Mouse (Mus musculus) stomach, embryonic 16.5 days (tissue): ENCODE results near the gene Prkcd. TPM values are rescaled to one million over a fixed set of nuclear protein-coding genes. Genes with fewer than 3 reads are reported as not detected.

Source experiments
- ATAC-seq: fragments of 200-750 bp; cut with Nextera tagmentation; 2 replicates; pipeline ENCODE4 v1.8.0; 2017; ENCODE audit warnings: moderate number of reproducible peaks, moderate TSS enrichment; ENCODE audit not compliant: insufficient read depth, low FRiP score
- H3K27ac ChIP-seq: fragments of 300-500 bp; sonication (generic); 2 replicates; pipeline ENCODE4 v1.5.1; 2014; ENCODE audit warnings: low read length
- H3K27me3 ChIP-seq: fragments of 300-500 bp; sonication (generic); 2 replicates; pipeline ENCODE4 v1.6.1; 2014; ENCODE audit warnings: low read length, control low read depth, mixed read lengths; ENCODE audit not compliant: control insufficient read depth, insufficient read depth
- H3K36me3 ChIP-seq: fragments of 300-500 bp; sonication (generic); 2 replicates; pipeline ENCODE4 v1.6.1; 2014; ENCODE audit warnings: low read length; ENCODE audit not compliant: control insufficient read depth, insufficient read depth
- H3K4me1 ChIP-seq: fragments of 300-500 bp; sonication (generic); 2 replicates; pipeline ENCODE4 v1.6.1; 2014; ENCODE audit warnings: low read length, control low read depth, mixed read lengths; ENCODE audit not compliant: control insufficient read depth, insufficient read depth
- H3K4me2 ChIP-seq: fragments of 300-500 bp; sonication (generic); 2 replicates; pipeline ENCODE4 v1.6.1; 2014; ENCODE audit warnings: low read depth, low read length, mixed read lengths
- H3K4me3 ChIP-seq: fragments of 300-500 bp; sonication (generic); replicated peaks from 2 replicates; pipeline ENCODE4 v1.5.1; 2014; ENCODE audit warnings: mild to moderate bottlenecking, low read length
- H3K9ac ChIP-seq: fragments of 300-500 bp; sonication (generic); 2 replicates; pipeline ENCODE4 v1.6.1; 2014; ENCODE audit warnings: low read length
- H3K9me3 ChIP-seq: fragments of 300-500 bp; sonication (generic); replicated peaks from 2 replicates; pipeline ENCODE4 v1.6.1; 2016; ENCODE audit warnings: low read length, control low read depth; ENCODE audit not compliant: control insufficient read depth
- WGBS: fragments of 180-500 bp; shearing (Covaris S2); extraction: QIAGEN DNeasy Blood & Tissue Kit; methylation state at CpG from one replicate; pipeline ENCODE4 v1.1.7; 2014; 5-methylcytosine and 5-hydroxymethylcytosine counted together
- polyA plus RNA-seq: library from polyadenylated mRNA; unstranded; fragments of >200 nt; fragmentation: Nextera tagmentation; extraction: Ambion mirVana; gene quantifications from 2 replicates; pipeline ENCODE4 v1.2.1, GENCODE M21; 2015

Prkcd gene
- 54.8 and 56.5 TPM in 2 replicates for polyA plus RNA-seq

DNA sequence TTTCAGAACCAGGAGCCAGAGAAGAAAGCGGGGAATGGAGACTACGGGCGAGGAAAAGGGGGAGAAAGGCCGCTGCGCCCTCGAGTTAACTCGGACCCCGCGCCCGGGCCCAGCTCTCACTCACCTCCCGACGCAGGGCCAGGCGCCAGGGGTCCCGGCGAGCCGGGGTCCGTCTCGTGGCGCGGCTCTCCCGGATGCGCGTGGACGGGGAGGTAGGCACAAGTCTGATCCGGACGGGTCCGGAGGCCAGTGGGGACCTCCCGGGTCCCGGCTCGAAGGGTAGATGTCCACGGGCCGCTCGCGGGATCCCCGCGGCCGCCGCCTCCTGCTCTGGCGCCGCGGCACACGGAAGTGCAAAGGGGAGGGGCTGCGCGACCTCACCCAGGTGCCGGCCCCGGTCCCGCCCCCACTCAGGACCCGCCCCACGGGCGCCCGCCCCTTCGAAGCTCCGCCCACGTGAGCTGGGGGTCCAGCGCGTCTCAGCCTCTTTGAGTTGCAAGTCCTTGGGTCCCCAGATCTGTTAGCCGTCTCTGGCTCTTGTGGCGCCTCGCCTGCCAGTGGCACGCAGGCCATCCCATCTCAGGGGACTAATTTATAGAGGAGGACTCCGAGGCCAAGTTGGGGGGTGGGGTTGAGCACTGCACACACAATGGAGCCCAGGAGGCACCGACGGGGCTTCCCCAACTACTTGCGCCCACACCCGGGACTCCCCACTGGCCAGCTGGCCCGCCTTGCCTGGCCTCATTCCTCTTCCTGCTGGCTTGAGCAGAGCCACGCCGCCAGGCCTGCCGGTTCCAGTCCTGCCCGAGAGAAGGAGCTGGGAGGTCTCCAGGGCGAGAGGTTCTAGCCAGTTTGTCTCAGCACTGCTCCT, at the start of gene Prkcd:
Gene Prkcd (minus strand): TSS at position 355 of the 871 bp plus-strand sequence.
- peak within 1 kb of the TSS; percentile 85 for H3K4me2 ChIP-seq
- peak within 1 kb of the TSS; percentile 89 for H3K4me3 ChIP-seq
- ATAC-seq: peak; percentile 86
- under 1% methylated on average over 70 of the region's 71 CpGs for WGBS
- H3K27me3 ChIP-seq: no peaks in the 10 kb centered on the region
- peak within 1 kb of the TSS; percentile 89 for H3K9ac ChIP-seq
- peaks cover 33% of the 10 kb centered on the region for H3K4me1 ChIP-seq
- no peaks in the 10 kb centered on the region for H3K36me3 ChIP-seq
- peak within 1 kb of the TSS; percentile 88 for H3K27ac ChIP-seq
- no peaks in the 10 kb centered on the region for H3K9me3 ChIP-seq

DNA sequence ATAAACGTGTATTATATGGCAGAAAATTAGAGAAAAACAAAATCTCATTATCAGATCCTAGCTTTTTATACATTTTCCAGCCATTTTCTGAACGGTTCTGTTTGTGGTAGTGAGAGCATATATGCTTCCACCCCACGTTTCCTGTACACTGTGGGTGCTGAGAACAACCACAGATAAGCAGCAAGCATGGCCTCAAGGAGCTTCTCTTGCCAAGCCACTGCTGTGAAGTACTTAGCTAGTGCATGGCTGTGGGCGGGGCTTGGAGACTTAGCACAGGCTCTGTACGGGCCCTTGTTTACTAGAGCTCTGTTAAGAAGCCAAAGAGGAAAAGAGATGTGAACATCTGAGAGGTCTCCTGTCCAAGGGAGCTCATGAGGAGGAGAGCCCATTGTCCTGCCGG, 48.9 kb upstream of the Prkcd start:
- ATAC-seq: no peak
- no peak overlapping the region for H3K4me3 ChIP-seq
- H3K9me3 ChIP-seq: no peaks in the 10 kb centered on the region
- no peak overlapping the region for H3K4me2 ChIP-seq
- no peaks in the 10 kb centered on the region for H3K4me1 ChIP-seq
- no peak overlapping the region for H3K9ac ChIP-seq
- no peaks in the 10 kb centered on the region for H3K27me3 ChIP-seq
- 71% methylated on average over 6 of the region's 6 CpGs for WGBS
- H3K27ac ChIP-seq: no peak overlapping the region
- peaks cover 6% of the 10 kb centered on the region; the same call in 1 of the 2 replicates for H3K36me3 ChIP-seq

DNA sequence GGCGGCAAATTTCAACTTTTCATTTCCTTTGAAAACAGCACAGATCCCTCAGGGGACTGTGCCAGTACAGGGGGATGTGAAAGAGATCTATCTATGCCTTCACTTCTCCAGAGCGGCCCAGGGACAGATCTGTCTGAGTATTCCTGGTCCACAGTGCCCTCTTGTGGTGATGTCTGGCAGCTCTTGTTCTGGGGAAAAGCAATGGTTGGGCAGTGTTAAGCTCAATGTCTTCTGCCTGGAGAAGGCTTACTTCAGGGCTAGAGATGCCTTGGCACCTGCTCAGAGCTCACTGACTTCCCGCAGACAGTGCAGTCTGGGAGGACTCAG, 45.9 kb upstream of the Prkcd start:
- no peak overlapping the region for H3K9ac ChIP-seq
- H3K4me3 ChIP-seq: no peak overlapping the region
- no peaks in the 10 kb centered on the region for H3K9me3 ChIP-seq
- 7% methylated on average over 3 of the region's 3 CpGs for WGBS
- H3K4me2 ChIP-seq: no peak overlapping the region
- no peaks in the 10 kb centered on the region for H3K4me1 ChIP-seq
- no peaks in the 10 kb centered on the region for H3K27me3 ChIP-seq
- ATAC-seq: peak; percentile 89
- peaks cover 7% of the 10 kb centered on the region for H3K36me3 ChIP-seq
- no peak overlapping the region for H3K27ac ChIP-seq

DNA sequence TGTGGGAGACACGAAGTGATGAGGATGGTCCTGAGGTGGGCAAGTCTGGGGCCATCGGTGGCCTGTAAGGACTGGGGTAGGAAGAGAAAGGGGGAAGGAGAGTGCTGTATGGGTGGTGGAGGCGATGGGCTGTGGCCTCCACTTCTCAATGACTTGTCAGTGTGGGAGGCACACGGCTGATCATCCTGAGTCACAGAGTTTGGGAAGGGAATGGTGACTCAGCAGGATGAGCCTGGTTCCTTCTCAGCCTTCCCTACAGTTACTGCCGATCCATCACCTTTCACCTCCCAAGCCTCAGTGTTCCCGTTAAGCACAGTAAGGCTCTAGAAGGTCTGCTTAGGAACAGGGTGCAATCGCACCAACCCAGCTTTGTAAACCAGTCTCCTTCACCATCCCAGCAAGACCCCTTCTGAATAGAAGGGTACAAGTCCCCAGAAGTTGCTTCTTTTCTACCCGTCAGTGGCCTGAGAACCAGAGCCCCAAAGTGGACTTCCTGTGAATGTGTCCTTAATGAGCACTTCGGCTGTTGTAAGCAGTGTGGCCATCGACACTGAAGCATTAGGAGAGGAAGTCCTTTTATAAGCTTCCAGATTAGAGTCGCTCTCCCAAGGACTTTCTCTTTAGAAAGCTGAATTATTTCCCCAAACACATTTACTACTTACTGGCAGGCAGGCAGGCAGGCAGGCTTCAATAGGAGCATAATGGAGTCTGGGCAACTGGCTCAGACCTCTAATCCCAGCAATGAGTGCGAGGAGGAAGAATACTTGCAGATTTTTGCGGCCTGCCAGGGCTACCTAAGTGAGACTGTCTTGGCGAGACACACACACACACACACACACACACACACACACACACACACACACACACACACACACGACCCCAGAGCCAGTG, 45.3 kb upstream of the Prkcd start:
- WGBS: 68% methylated on average over 15 of the region's 15 CpGs
- Histone ChIP-seq H3K4me1 (no peaks in the 10 kb centered on the region), H3K27ac (no peak overlapping the region; the same call in 1 of the 2 replicates), H3K9me3 (no peaks in the 10 kb centered on the region), H3K4me3 (no peak overlapping the region), H3K9ac (0 out of 2 replicates have a peak overlapping the region, but pooled peaks have one; percentile 11), H3K27me3 (no peaks in the 10 kb centered on the region), H3K4me2 (no peak overlapping the region), H3K36me3 (peaks cover 8% of the 10 kb centered on the region)
- ATAC-seq: no peak

DNA sequence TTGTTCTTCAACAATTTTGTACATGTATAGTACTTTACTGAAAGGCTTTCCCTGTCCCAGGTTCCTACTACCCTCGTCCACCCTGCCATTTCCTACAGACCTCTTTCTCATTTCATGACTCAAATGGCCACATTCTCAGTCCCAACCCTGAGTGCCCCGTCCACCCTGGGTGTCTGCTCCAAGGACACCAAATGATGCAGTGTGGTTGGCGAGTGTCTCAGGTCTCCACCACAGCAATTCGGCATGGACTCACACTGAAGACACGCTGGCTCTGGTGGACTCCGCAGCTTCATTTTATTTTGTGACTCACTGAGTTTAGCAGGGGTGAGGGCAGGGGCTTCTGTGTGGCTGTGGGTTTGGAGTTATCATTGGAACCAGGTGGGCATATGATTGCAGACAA, 44.2 kb upstream of the Prkcd start:
- WGBS: 91% methylated on average over 6 of the region's 6 CpGs
- H3K9me3 ChIP-seq: no peaks in the 10 kb centered on the region
- H3K9ac ChIP-seq: no peak overlapping the region
- ATAC-seq: no peak
- H3K4me3 ChIP-seq: no peak overlapping the region
- no peak overlapping the region for H3K27ac ChIP-seq
- no peak overlapping the region for H3K4me2 ChIP-seq
- H3K4me1 ChIP-seq: no peaks in the 10 kb centered on the region
- H3K27me3 ChIP-seq: no peaks in the 10 kb centered on the region
- H3K36me3 ChIP-seq: peaks cover 6% of the 10 kb centered on the region

DNA sequence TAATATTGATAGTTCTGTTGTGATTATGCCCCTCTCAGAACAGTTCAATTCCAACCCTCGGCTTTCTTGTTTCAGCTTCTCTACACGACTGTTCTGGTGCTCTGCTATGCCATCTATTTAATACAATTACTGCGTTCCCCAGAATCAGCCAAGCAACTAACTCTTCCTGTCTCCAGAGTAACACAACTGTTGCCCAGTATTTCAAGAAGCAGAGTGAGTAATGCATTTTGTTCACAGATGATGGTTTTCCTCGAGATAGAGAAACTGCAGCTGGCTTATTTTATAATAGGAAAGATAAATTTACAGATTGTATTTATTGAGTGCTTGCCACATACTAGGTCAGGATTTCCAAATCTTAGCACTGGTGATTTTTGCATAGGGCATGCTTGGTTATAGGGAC, 40.6 kb upstream of the Prkcd start:
- H3K36me3 ChIP-seq: peaks cover 2% of the 10 kb centered on the region
- no peak for ATAC-seq

DNA sequence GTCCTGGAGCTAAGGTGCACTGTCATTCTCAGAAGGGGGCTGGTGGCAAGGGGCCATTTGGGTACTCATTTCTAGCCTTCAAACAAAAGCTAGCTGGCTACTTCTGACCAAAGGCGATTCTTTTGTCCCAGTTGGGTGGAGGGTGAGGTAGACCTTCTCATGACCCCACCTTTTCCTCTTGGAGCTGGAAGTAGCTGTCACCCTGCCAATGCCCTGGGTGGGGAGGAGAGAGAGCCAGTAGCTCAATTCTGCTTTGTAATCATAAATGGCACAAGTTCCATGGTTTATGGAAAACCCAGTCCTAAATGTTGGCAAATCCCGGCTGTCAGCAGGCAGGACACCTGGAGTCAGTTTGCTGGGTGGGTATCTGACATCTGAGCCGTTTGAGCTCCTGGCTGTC, 40.1 kb upstream of the Prkcd start:
- 81% methylated on average over 3 of the region's 3 CpGs for WGBS
- no peak overlapping the region for H3K9ac ChIP-seq
- H3K4me2 ChIP-seq: no peak overlapping the region
- no peaks in the 10 kb centered on the region for H3K27me3 ChIP-seq
- peaks cover 2% of the 10 kb centered on the region for H3K36me3 ChIP-seq
- H3K9me3 ChIP-seq: no peaks in the 10 kb centered on the region
- ATAC-seq: no peak
- H3K4me1 ChIP-seq: no peaks in the 10 kb centered on the region
- H3K4me3 ChIP-seq: no peak overlapping the region
- H3K27ac ChIP-seq: no peak overlapping the region

More for the DNA sequence above, 40.6 kb upstream of the Prkcd start:
- Histone ChIP-seq H3K4me1 (no peaks in the 10 kb centered on the region), H3K4me3 (no peak overlapping the region), H3K9ac (no peak overlapping the region), H3K9me3 (no peaks in the 10 kb centered on the region), H3K4me2 (no peak overlapping the region), H3K27ac (no peak overlapping the region), H3K27me3 (no peaks in the 10 kb centered on the region)
- 80% methylated on average over 4 of the region's 4 CpGs for WGBS

DNA sequence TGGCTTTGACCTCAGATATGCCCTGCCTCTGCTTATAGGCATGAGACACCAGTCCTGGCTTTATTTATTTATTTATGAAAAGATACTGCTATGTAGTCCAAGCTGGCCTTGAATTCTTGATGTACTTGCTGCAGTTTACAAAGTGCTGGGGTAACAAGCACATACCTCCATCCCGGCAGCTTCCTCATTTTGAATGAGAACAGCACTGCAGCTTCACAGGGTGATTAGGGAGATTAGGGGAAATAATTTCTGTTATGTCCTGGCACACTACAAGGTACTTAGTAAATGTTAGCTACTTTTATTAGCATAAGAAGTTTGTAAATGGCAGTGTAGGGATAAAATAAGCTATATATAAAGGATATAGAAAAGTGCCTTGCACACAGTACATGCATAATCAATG, 29.5 kb upstream of the Prkcd start:
- peaks cover 6% of the 10 kb centered on the region for H3K4me1 ChIP-seq
- no peak for ATAC-seq
- no peak overlapping the region for H3K9ac ChIP-seq
- H3K27me3 ChIP-seq: no peaks in the 10 kb centered on the region
- H3K27ac ChIP-seq: no peak overlapping the region
- H3K9me3 ChIP-seq: no peaks in the 10 kb centered on the region
- no peak overlapping the region for H3K4me2 ChIP-seq
- H3K4me3 ChIP-seq: no peak overlapping the region
- H3K36me3 ChIP-seq: no peaks in the 10 kb centered on the region
- WGBS: 69% methylated on average over 1 of the region's 1 CpGs

DNA sequence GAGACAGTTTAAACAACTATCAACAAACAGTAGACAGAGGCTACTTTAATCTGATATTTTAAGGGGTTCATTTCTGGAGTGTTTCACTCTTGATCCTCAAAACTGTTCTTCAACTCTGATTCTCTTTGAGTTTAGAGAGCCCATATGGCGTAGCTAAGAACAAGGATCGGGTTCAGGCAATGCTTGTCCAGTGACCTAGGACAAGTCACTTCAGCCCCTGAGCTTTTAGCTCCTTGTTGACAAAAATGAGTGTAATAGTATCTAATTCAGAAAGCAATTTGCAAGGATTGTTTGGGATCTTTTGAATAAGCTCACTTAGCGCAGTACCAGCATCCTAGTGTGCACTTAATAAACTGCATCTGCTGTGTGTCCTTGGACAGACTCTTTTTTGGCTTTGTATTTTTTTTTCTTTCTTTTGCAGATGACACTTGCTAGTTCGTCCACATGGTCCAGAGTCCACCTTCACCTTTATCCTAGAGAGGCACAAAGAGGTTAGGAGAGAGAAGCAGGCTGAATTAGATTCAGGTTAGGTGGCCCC, 28.8 kb upstream of the Prkcd start:
- Histone ChIP-seq H3K9ac (peak overlapping the region; percentile 100), H3K4me3 (peak overlapping the region; percentile 98), H3K4me1 (peaks cover 6% of the 10 kb centered on the region), H3K27ac (peak overlapping the region; percentile 87), H3K4me2 (peak overlapping the region; percentile 93), H3K27me3 (no peaks in the 10 kb centered on the region), H3K36me3 (no peaks in the 10 kb centered on the region), H3K9me3 (no peaks in the 10 kb centered on the region)
- 34% methylated on average over 4 of the region's 4 CpGs for WGBS
- ATAC-seq: no peak
